Mouse (Mus musculus) T-helper 2 cell (primary cell): ENCODE measurements around the gene Cables2.

Experiments
- in situ Hi-C: fragments of 300-600 bp; cut with MboI, MseI; formaldehyde crosslinking; loops from one replicate; pipeline ENCODE4 v1.15.1; 2025; ENCODE audit warnings: high pct_unique_total_duplicates

Cables2 gene

DNA sequence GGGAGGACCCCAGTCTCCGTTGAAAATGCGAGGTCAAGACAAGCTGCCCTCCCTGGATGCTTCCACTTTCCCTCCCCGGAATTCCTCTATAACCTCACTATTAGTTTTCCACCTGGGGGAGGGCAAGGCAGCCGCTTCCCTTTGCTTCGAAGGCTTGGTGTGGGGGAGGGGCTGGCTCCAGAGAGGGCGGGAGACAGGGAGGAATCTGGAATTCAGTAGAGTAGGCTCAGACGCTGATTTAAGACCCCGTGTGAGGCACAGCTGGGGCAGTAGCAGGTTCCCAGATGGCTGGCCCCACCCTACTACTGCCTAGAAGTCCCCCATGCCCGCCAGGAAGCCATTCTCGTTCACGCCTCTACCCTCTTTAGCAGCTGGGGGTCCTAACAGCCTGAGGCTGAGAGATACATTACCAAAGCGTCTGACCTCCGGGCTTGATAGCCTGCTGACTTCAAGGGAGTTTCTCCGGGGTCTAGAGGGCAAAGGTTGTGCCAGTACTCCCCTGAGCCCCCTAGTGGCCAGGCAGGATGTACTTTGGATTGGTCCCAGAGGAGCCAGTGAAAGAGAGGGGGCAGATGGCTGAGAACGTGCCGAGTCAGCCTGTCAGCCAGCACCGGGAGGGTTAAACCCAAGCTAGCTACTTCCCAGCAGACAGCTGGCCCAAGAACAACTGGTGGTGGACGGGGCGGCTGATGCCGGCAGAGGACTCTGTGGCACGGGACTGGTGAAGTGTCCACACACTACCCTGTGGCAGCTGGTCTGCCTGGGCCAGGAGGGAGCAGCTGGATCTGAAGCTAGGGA, 45.8 kb downstream of the Cables2 start:
- in situ Hi-C loops = no loop called here

DNA sequence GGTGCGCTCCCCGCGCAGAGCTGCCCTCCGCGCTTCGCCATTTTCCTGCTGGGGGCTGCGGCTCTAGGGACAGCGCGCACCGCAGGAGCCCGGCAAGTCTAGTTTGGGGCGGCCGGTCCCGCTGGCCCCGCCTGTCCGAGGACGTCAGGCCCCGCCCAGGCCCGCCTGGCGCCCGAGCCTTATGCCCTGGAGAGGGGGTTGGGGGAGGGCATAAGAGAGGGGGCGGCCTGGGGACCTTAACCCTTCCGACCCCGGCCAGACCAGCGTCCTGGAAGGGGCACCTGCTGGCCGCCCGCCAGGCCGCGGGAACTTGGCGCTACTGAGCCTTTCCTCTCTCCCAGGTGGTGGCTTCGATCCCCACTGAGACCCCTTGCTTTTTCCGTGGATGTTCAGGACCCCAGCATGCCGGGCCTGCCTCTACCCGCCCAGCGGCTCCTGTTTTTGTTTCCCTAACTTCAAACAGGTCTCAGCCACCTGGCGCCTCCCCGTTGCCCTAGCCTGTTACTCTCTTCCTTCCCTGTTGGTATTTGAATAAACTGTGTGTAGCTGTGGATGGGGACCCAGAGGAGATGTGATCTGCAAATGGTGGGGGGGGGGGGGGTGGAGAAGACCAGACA, 47.4 kb downstream of the Cables2 start, which contains the start of gene Lama5:
Gene Lama5, minus strand, starts transcription at position 98 of the 617 bp plus-strand sequence.
- in situ Hi-C loops = no loop called here

DNA sequence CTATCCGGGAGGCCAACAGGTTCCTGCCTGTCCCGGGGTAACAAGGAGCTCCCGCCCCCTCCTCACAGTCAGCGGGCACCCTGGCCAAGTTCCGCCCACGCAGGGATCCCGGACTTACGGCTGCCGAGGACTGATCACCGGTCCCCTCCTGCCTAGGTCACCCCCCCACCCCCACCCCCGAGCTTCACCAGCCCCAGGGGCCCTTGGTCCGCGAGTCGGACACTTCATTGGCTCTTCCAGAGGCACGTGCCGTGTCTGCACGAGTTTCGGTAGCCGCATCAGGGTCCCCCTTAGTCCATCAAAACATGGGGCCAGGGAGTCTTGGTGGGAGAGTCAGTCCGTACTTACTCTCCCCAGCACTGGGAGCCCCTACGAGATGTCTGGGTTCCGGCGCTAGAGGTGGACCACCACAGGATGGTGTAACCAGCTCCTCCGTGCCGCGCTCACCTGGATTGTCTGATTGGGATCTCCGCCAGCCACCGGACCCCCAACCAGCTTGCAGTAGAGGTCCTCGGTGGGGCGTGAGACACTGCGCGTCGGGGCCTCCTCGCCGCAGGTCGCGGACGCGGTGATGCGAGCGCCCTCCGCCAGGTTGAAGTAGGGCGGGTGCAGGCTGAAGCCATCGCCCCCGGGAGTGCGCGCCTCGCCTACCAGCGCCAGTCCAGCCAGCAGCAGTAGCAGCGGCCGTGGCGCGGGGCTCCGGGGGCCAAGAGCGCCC, 48.1 kb downstream of the Cables2 start:
- in situ Hi-C loops = no loop called here

DNA sequence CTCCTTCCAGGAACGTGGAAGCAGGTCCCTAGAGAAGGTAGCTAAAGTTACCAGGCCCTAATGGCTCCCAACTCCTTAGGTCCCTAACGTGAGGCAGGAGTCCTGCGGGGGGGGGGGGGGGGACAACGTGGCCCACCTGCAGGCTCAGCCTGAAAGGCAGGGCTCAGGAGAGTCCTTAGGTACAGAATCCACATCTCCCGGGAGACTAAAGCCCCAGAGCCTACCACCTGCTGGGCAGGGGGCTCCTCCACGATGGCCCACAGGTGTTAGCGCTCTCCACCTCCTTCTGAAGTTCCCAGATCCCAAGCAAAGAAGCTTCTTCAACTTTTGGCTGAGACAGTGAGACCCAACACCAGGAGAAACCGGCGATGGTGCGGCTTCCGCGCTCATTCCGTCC, 48.7 kb downstream of the Cables2 start:
- in situ Hi-C loops = no loop called here

- in situ Hi-C loops = no loop called here
Measured at GRCm38 (mm10) chr2:180222250-180222649, 51.0 kb downstream of the Cables2 start.

DNA sequence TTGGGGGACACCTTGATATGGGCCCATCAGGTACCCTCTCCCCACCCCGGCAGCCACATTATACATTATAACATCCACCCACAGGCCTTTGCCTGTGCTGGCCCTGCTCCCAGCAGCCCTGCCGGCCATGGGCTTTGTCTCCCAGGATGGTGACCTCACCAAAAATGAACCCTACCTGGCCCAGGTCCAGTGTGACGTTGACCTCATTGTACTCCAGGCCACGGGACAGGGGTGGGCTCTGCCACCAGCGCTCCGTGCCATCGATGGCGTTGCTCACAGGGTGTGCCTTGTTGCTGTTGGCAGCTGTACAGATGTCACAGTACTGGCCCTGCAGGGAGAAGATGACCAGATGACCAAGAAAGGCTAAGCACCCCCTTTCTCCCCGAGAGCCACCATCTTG, 52.2 kb downstream of the Cables2 start:
- in situ Hi-C loops = no loop called here

- in situ Hi-C loops = no loop called here
Measured at GRCm38 (mm10) chr2:180220165-180220564, 53.1 kb downstream of the Cables2 start.

DNA sequence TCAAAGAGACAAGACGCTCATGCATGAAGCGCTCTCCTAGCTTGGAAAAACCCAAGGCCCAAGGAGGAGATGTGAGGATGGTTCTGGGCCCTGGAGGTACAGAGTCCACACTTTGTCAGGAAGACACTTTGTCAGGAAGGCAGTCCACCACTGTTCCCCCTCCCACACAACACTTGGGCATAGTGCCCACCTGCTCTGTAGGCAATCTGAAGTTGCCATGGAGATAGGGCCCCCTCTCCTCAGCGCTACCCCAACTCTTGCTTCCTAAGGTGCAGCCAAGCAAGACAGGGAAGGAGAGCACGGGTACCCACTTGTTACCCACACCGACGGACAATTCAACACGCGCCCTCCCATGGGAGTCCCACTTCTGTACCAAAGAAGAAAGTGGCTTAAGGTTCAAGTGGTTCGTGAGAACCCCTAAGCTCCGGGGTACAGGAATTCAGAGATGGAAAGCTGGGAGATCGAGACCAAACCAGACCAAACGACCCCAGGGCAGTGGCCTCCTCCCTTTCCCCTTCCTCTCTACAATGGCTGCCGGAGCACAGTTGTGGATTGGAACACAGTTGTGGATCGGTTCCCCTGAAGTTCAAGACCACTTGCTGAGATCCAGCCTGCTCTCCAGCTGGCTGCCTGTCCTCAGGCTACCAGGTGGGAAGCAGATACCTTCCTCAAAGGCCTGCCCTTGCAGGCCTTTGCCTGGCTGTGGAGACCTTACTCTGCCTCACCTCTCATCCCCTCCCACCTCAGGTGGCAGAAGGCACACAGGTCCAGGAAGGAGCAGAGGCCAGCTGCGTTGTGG, 54.0 kb downstream of the Cables2 start:
- in situ Hi-C loops = no loop called here

DNA sequence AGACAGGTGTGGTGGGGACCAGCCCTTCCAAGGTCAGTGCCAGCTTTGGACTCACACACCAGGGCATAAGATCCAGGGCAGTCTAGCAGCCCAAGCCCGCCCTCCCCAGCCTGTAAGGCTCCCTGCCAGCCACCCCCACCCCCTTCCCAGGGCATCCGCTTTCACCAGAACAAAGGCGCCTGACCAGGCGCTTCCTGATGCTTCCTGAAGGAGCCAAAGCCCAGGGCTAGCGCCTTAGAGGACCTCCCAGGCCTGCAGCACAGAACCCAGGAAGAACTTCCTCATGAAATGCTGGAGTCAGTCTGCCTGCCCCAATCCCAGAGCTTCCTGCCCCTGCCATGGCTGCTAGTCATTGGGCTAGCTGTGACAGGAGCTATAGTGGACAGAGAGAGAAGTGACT, 54.6 kb downstream of the Cables2 start:
- in situ Hi-C loops = no loop called here

DNA sequence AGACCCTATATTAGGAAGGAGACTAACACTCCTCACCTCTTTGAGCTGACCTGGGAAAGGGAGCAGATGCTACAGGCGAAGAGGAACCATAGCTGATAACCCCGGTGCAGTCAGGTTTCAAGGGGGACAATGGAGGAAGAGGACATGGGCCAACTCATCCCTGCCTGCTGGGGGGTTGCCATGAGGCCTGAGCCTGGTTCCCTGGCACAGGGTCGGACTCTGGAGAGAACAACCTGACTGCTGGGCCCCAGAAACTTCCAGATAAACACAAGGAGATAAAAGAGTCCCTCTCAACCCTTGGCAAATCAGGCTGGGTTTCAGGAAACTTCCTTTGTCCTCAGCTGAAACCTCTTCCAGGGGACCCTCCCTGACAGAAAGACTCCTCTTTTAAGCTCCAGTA, 55.1 kb downstream of the Cables2 start:
- in situ Hi-C loops = no loop called here

DNA sequence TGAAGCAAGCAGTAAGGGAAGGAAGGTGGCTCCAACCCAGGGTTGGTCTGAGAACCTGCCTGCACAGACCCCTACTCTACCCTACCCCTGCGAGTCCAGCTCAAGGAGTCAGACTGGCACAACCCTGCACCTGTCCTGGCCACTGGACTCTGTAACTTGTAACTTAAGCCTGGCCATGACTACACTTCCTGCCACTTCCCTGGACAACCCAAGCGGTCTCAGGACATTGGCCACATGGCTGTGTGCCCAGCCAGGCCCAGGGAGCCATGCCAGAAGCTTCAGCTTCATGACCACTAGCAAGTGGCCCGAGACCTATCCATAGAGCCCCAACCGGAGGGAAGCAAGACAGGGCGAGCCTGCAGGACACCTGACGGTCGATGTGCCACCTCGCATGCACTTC, 55.7 kb downstream of the Cables2 start:
- in situ Hi-C loops = no loop called here

DNA sequence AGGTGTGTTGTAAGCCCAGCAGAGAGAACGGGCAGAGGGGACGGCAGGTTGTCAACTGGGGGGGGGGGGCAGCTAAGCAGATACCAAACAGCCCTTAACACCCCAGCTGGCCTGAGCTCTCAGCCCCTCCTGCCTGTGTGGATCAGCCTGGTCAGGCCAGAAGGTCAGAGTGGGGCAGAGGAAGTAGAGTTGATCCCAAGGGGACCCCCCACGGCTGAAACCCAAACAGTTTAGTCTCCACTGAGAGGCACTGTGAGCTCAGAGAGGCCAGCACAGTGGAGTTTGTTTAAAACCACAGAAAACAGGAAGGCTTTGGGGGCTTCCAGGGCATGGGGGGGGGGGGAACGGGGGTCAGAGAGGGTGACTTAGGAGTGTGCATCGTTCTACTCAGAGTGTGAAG, 56.4 kb downstream of the Cables2 start:
- in situ Hi-C loops = no loop called here

DNA sequence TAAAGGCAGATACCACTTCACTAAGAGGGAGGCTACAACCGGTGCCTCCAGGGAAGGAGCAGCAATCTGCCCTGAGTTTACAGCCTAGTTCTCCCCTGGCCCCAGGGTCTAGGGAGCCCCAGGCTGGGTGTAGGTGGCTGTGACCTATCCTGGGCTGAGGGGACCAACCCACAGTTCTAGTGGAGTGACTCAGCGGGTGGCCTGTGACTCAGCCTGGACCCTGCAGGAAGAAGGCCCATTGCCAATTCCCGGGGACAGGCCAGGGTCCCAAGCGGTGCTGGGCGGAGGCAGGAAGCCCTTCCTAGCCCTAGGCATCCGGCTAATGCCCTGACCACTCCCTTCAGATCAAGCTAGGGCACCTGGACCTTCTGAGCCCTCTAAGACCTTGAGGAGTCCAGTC, 57.3 kb downstream of the Cables2 start:
- in situ Hi-C loops = no loop called here

GRCm38 (mm10) chr2:180215011-180215461, 58.3 kb downstream of the Cables2 start:
- in situ Hi-C loops = no loop called here

- in situ Hi-C loops = no loop called here
Measured at GRCm38 (mm10) chr2:180214352-180214978, 58.8 kb downstream of the Cables2 start.

DNA sequence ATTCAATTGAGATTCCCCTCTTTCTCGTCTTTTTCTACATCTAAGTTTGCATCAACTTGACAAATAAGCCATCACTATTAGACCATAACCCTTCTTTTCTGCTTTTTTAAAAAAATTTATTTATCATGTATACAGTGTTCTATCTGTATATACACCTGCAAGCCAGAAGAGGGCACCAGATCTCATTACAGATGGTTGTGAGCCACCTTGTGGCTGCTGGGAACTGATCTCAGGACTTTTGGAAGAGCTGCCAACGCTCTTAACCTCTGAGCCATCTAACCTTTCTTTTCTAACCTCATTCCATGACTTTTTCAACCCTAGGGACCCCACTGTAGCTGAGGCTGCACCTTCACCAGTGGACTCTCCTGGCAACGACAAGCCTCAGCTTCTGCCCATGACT, 61.0 kb downstream of the Cables2 start:
- in situ Hi-C loops = no loop called here

GRCm38 (mm10) chr2:180208976-180209375, 64.3 kb downstream of the Cables2 start:
- in situ Hi-C loops = no loop called here
